Mouse (Mus musculus) bone marrow, adult 2 months (tissue): ENCODE measurements at regions not wholly inside any gene's neighbourhood (a gene's known extent, or its start where the extent isn't known, plus 50 kb on each side); places are given as distances from the start of the nearest gene placed in this dataset.

Experiments
- CTCF ChIP-seq: fragments of 200-500 bp; IDR thresholded peaks from 2 replicates; pipeline ENCODE4 v1.5.1; 2011; ENCODE audit warnings: low read length, control low read depth; ENCODE audit not compliant: control insufficient read depth, insufficient read depth
- POLR2A ChIP-seq: fragments of 200-500 bp; IDR thresholded peaks from 2 replicates; pipeline ENCODE4 v1.6.1; 2011; ENCODE audit warnings: low read depth, mild to moderate bottlenecking, control low read depth, low read length, borderline replicate concordance; ENCODE audit not compliant: control insufficient read depth

DNA sequence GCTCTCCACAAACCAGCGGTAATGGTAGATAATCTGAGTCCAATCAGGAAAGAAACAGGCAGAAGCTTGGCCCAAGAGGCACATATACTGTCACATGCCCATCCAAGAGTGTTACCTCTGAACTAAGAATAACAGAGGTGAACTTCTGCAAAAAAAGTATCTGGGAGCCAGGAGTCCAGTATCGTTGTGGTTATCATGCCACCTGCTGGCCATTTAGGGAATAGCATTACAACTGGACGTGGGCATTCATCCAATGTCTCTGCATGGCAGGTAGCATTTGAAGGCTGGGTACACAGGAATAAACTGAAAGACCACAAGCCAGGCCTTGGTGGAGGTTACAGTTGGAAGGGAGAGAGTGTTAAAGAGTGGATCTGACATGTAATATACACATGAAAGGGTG, 70.9 kb upstream of the Thy1 start:
- TF ChIP-seq POLR2A (no peak), CTCF (peak; percentile 41)
